Mouse (Mus musculus) ES-Bruce4 (cell line): ENCODE results near the gene Parp8.

Experiments used
- CTCF ChIP-seq: IDR thresholded peaks from one replicate; pipeline ENCODE4 v1.8.1; 2011; ENCODE audit warnings: low read depth, low read length
- EP300 ChIP-seq: IDR thresholded peaks from 2 replicates; pipeline ENCODE4 v1.6.1; 2011; ENCODE audit warnings: low read depth, low read length; ENCODE audit not compliant: insufficient read depth
- POLR2A ChIP-seq: IDR thresholded peaks from one replicate; pipeline ENCODE4 v1.8.1; 2011; ENCODE audit warnings: low read length; ENCODE audit not compliant: insufficient read depth

- TF ChIP-seq POLR2A (no peak), CTCF (no peak), EP300 (no peak)
Observed at GRCm38 (mm10) chr13:117027336-117027735, 2.0 kb upstream of the Parp8 start.
